Mouse (Mus musculus): ENCODE results near the gene Kcnk4. TPM values are rescaled to one million over a fixed set of nuclear protein-coding genes. Genes with fewer than 3 reads are reported as not detected.

Kcnk4 gene
- polyA plus RNA-seq, 1 experiment = 0.12 TPM

DNA sequence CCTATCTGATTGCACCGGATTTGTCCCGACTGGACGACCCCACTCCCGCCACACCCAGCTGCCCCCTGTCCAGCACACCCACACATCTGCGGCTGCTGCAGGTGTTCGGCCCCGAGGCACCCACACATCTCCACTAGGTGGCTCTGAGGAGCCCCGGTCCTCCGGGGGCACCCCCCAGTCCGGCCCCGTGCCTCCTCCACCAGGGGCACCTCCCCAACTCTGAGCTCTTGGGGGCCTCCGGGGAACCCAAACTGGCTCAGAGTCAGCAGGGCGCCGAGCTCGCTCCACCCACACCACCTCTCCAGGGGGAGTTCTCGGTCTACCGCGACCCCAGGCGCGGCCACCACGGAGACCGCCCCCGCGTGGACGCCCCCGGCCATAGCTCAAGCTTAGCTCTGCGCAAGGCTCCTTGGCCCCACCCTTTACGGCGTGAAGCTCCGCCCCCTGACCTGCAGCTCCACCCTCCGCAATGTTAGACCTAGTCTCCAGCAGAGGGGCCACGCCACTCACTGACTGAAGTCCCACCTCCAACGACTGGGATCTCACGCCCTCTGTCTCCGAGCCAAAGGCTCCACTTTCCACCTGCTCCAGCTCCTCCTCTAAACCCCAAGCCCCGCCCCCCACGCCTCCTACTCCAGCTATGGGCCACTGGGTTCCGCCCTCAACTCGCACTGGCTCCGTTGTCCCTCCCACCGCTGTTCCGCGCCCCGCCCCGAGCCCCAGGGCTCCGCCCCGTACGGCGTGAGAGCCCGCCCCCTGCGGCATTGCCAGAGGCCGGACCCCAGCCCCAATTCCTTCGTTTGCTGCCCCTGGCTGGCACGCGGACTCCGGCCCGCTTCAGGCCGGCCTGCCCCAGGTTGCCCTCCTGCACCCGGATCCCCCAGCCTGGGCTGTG is 45.4 kb upstream of the Kcnk4 start:
- no peaks in the 10 kb centered on the region for H3K27me3 ChIP-seq (ENCODE audit: control insufficient read depth, insufficient read depth, insufficient read length)
- H3ac ChIP-seq (ENCODE audit: control insufficient read depth, insufficient read length) = peak overlapping the region; percentile 50
- peaks cover 14% of the 10 kb centered on the region for H3K36me3 ChIP-seq (ENCODE audit: control insufficient read depth, insufficient read depth)
- peaks cover 46% of the 10 kb centered on the region for H3K79me2 ChIP-seq (ENCODE audit: control insufficient read depth, insufficient read depth)
- H3K4me3 ChIP-seq = peak overlapping the region; percentile 83
- TF ChIP-seq POLR2A (IDR thresholded peaks at IDR 0.05; ENCODE audit: insufficient read length, low read depth) (peak; percentile 62), E2F4 (IDR thresholded peaks at IDR 0.05; ENCODE audit: insufficient read depth) (no peak), TCF3 (IDR thresholded peaks at IDR 0.05; ENCODE audit: insufficient read length, low read depth) (peak; percentile 10), USF1 (IDR thresholded peaks at IDR 0.05; ENCODE audit: low read depth) (no peak), MYOD1 (IDR thresholded peaks at IDR 0.05; ENCODE audit: control insufficient read depth in 1 of 3, insufficient read length in 2 of 3, low read depth in 2 of 3) (peak in 2 of 3 experiments; percentile 58 to 72), TCF12 (IDR thresholded peaks at IDR 0.05; ENCODE audit: insufficient read depth, poor library complexity, severe bottlenecking) (no peak), SRF (IDR thresholded peaks at IDR 0.05; ENCODE audit: control insufficient read depth, insufficient read length, low read depth) (no peak), CEBPB (IDR thresholded peaks at IDR 0.05; ENCODE audit: insufficient read depth, poor library complexity, severe bottlenecking) (no peak), REST (IDR thresholded peaks at IDR 0.05; ENCODE audit: insufficient read depth, insufficient read length) (no peak), MAX (IDR thresholded peaks at IDR 0.05; ENCODE audit: low read depth) (no peak), POLR2AphosphoS2 (IDR thresholded peaks at IDR 0.05; ENCODE audit: insufficient read length, low read depth) (peak; percentile 85), MYOG (IDR thresholded peaks at IDR 0.05; ENCODE audit: control insufficient read depth in 1 of 3, insufficient read depth in 1 of 3, insufficient read length in 2 of 3, low read depth in 2 of 3) (peak; percentile 22 to 69 (median 46))
- peak overlapping the region; percentile 100 for H3K4me2 ChIP-seq (ENCODE audit: low read depth)

- no peaks in the 10 kb centered on the region for H3K27me3 ChIP-seq (ENCODE audit: control insufficient read depth, insufficient read depth, insufficient read length)
- peaks cover 11% of the 10 kb centered on the region for H3K36me3 ChIP-seq (ENCODE audit: control insufficient read depth, insufficient read depth)
- H3ac ChIP-seq (ENCODE audit: control insufficient read depth, insufficient read length) = peak overlapping the region; percentile 50
- H3K4me2 ChIP-seq (ENCODE audit: low read depth) = peak overlapping the region; percentile 100
- no peak for TF ChIP-seq SRF (IDR thresholded peaks at IDR 0.05; ENCODE audit: control insufficient read depth, insufficient read length, low read depth)
- TF ChIP-seq POLR2AphosphoS2 (IDR thresholded peaks at IDR 0.05; ENCODE audit: insufficient read length, low read depth) = peak; percentile 89
- H3K79me2 ChIP-seq (ENCODE audit: control insufficient read depth, insufficient read depth) = peaks cover 46% of the 10 kb centered on the region
- H3K4me3 ChIP-seq = peak overlapping the region; percentile 83
Measured at GRCm38 (mm10) chr19:6979001-6979479, 44.7 kb upstream of the Kcnk4 start.

- Histone ChIP-seq H3K4me3 (peak overlapping the region; percentile 83), H3K36me3 (ENCODE audit: control insufficient read depth, insufficient read depth) (peaks cover 7% of the 10 kb centered on the region)
Measured at GRCm38 (mm10) chr19:6978639-6978974, 44.3 kb upstream of the Kcnk4 start.

GRCm38 (mm10) chr19:6977759-6978638 is 43.7 kb upstream of the Kcnk4 start:
- H3ac ChIP-seq (ENCODE audit: control insufficient read depth, insufficient read length) = peak overlapping the region; percentile 88
- H3K79me2 ChIP-seq (ENCODE audit: control insufficient read depth, insufficient read depth) = peaks cover 46% of the 10 kb centered on the region
- H3K4me3 ChIP-seq = peak overlapping the region; percentile 83
- H3K4me2 ChIP-seq (ENCODE audit: low read depth) = peak overlapping the region; percentile 100
- H3K27me3 ChIP-seq (ENCODE audit: control insufficient read depth, insufficient read depth, insufficient read length) = no peaks in the 10 kb centered on the region
- TF ChIP-seq POLR2AphosphoS2 (IDR thresholded peaks at IDR 0.05; ENCODE audit: insufficient read length, low read depth) = peak; percentile 50
- no peak for TF ChIP-seq MAX (IDR thresholded peaks at IDR 0.05; ENCODE audit: low read depth)
- no peak for TF ChIP-seq REST (IDR thresholded peaks at IDR 0.05; ENCODE audit: insufficient read depth, insufficient read length)
- peaks cover 6% of the 10 kb centered on the region for H3K36me3 ChIP-seq (ENCODE audit: control insufficient read depth, insufficient read depth)

More at GRCm38 (mm10) chr19:6978639-6978974, 44.3 kb upstream of the Kcnk4 start:
- TF ChIP-seq E2F4 (IDR thresholded peaks at IDR 0.05; ENCODE audit: insufficient read depth) (no peak), SRF (IDR thresholded peaks at IDR 0.05; ENCODE audit: control insufficient read depth, insufficient read length, low read depth) (no peak)
- H3K79me2 ChIP-seq (ENCODE audit: control insufficient read depth, insufficient read depth) = peaks cover 46% of the 10 kb centered on the region
- peak overlapping the region; percentile 100 for H3K4me2 ChIP-seq (ENCODE audit: low read depth)
- H3K27me3 ChIP-seq (ENCODE audit: control insufficient read depth, insufficient read depth, insufficient read length) = no peaks in the 10 kb centered on the region
- no peak overlapping the region for H3ac ChIP-seq (ENCODE audit: control insufficient read depth, insufficient read length)

Measured in myocyte (in vitro differentiated cells).